Mouse (Mus musculus) large intestine, adult 2 months (tissue): ENCODE data around the gene Hltf. TPM values are rescaled to one million over a fixed set of nuclear protein-coding genes. Genes with fewer than 3 reads are reported as not detected.
"Not testable (repeated sequence)": the region's sequence is repeated elsewhere in the genome, so short reads cannot be mapped to it uniquely, and the experiment has no call there.

Experiments used
- DNase-seq: peaks from one replicate; pipeline ENCODE4 v3.0.0-alpha.2; 2012; ENCODE audit warnings: low read depth, low spot score
- WGBS: fragments of 180-500 bp; shearing (Covaris S2); methylation state at CpG from one replicate; pipeline ENCODE4 v1.1.7; 2018; 5-methylcytosine and 5-hydroxymethylcytosine counted together
- polyA plus RNA-seq: library from polyadenylated mRNA; depleted of rRNA; stranded (reverse); fragments of >200 nt; gene quantifications from 2 replicates; pipeline ENCODE4 v1.2.3, GENCODE M21; 2012; rRNA removed

Hltf gene
- polyA plus RNA-seq = 2.3 and 3.8 TPM in 2 replicates

DNA sequence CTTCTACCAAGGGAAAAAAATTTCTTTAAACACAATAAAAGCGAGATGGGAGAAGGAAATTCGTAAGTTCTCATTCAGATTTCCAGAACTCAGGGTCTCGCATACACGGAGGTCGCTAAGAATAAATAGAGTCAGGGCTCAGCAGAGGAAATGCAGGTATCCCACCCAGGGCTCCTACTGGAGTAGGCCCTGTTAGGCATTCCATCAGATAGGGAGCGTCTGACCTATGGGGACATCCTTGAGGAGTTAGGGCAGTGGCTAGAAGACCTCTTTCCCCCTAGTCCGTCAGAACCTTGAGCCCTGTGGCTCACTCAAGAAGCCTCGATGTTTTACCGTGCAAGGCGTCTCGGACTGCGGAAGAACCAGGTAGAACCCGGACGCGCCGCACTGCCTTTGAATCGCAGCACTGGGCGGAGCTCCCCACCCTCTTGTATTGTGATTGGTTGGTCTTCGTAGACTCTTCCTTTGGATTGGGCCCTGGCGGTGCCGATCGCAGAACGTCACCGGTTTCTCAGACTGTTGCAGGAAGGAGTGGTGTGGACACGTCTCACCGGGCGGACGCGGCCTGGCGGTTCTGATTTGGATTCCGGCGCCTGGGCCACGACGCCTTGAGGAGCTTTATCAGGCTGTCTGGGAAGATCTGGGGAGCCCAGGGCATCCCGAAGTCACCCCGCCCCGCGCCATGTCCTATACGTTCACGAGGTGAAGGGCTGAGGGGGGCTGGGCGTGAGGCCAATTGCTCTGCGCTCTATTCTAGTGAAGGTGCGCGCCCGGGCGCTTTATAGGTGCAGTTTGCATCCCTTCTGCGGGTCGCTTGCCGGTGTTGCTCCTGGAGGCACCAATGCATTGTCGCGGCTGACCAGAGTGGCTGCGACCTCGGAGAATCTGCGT, at the start of gene Hltf:
Hltf (plus strand) TSS at position 506 of the 891 bp plus-strand sequence.
- DNase-seq = peak; percentile 90
- under 1% methylated on average over 53 of the region's 54 CpGs for WGBS

DNA sequence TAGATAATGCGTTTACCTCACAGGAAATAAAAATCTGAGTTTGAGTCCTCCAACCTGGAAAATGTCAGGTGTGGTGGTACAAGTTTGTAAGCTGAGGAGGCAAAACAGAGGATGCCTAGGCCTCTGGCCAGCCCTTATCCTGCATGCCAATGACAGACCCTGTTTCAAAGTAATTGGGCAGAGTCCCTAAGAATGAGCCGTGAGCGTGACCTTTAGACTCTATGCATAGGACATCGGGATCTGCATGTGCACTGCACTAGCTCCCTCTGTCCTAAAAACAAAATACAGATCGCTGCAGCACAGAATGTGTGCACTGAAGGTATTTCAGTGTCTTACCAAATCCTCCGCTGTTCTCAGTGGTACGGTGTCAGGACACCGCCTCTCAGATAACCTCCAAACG, 47.1 kb upstream of the Hltf start:
- 86% methylated on average over 9 of the region's 9 CpGs for WGBS
- DNase-seq = no peak

DNA sequence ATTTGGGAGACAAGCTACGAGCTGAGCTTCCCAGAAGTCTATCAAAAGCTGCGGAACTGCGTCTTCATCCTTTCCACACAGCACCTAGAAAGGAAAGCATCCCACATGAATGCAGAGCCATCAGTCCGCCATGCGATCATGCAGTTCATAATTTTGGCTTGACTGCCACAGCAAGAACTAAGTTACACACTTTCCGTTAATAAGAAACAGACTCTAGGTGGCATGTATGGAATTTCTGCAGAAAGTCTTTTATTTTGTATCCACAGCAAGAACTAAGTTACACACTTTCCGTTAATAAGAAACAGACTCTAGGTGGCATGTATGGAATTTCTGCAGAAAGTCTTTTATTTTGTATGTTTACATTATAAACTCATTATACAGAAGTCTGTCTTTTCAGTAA, 46.7 kb upstream of the Hltf start:
- not testable (repeated sequence) for DNase-seq
- WGBS = 91% methylated on average over 7 of the region's 7 CpGs

GRCm38 (mm10) chr3:20014454-20014853, 43.2 kb upstream of the Hltf start:
- DNase-seq = no peak
- WGBS = 94% methylated on average over 2 of the region's 2 CpGs

DNA sequence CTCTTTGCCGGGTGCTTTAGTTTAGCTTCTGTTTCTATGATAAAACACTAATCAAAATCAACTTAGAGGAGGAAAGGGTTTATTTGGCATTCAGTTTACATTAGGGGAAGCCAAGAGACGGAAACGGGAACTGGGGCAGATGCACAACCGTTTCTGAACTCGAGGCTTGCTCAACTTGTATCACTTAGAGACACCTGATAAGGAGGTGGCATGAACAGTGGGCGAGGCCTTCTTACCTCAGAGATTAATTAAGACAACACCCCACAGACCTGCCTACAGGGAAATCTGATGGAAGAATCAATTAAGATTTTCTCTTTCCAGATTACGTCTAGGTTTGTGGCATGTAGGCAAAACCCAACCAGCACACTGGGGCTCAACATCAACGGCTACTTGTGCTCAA, 39.5 kb upstream of the Hltf start:
- DNase-seq = no peak
- WGBS = 74% methylated on average over 8 of the region's 8 CpGs

- no peak for DNase-seq
- WGBS = 30% methylated on average over 1 of the region's 1 CpGs
Measured at GRCm38 (mm10) chr3:20023832-20024231, 33.8 kb upstream of the Hltf start.

- no peak for DNase-seq
Measured at GRCm38 (mm10) chr3:20026481-20026880, 31.1 kb upstream of the Hltf start.

GRCm38 (mm10) chr3:20026996-20027689, 30.5 kb upstream of the Hltf start:
- DNase-seq = no peak

DNA sequence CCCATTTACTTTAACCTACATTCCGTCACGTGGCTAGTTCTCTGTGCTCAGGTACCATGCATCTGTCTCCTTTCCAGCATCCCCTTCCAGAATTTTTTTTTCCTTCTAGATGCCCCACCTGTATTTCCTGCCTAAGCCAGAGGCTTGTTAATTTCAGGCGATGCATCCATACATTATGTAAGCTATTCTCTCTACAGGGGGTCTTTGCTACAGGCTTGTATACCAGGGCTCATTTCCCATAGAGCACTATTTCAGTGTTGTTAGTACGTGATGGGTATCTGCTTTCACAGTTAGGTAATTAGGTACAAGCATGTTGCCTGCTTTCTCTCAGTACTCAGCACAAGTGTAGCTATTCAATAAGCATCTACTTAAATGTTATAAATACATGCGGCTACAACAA, 29.8 kb upstream of the Hltf start:
- WGBS = 92% methylated on average over 5 of the region's 5 CpGs

More at GRCm38 (mm10) chr3:20026996-20027689, 30.5 kb upstream of the Hltf start:
- 87% methylated on average over 8 of the region's 8 CpGs for WGBS

GRCm38 (mm10) chr3:20028640-20029039, 29.0 kb upstream of the Hltf start:
- 91% methylated on average over 3 of the region's 3 CpGs for WGBS
- no peak for DNase-seq

More for the DNA sequence above, 29.8 kb upstream of the Hltf start:
- no peak for DNase-seq

DNA sequence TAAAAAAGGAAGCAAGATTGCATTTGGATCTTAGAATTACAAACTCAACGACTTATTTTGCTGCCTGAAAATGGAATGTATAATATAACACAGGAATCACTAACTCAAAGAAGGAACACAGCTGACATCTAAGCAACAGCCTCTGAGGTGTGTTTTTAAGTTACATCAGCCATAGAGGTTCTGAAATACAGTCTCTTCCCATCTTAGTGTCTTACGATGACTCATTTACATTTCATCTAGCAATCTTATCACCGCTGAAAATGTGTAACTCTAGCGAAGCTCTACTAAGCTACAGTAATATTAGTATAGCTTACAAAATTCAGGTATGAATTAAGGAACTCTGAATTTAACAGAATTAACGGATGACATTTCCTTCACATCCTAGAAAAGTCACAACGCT, 26.8 kb upstream of the Hltf start:
- 91% methylated on average over 6 of the region's 6 CpGs for WGBS
- DNase-seq = no peak

- WGBS = 7% methylated on average over 10 of the region's 10 CpGs
- no peak for DNase-seq
Measured at GRCm38 (mm10) chr3:20033761-20034718, 23.6 kb upstream of the Hltf start.

DNA sequence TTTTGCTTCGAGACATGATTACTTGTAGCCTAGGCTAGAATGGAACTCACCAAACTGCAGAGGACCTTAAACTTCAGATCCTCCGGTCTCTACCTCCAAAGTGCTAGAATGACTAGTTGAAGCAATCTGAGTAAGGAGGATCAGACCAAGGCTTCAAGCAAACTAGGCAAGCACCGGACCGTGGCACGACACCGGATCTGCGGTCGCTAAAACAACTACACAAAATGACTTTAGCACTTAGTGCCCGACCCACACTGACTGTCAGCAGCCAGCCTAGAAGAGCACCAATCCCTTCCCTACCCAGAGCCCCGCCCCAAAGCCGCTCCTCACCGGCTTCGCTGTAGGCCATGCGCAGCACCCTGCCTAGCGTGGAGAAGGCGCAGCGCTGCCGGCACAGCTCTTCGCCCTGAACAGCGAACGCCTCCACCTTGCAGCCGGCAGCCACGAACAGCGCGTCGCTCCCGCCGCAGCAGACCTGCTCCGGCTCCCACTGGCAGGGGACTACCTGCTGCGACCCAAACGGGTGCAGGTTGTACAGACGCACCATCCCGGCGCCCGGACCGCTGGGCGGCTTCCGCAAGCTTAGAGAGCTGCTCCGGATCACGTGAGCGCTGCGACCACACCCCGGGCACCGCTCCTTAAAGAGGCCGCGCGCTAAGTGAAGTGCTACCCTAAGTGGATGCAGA, 22.7 kb upstream of the Hltf start, which contains the start of gene Hps3:
Hps3 (minus strand) TSS at position 597 of the 686 bp plus-strand sequence.
- DNase-seq = peak; percentile 58
- under 1% methylated on average over 47 of the region's 47 CpGs for WGBS

GRCm38 (mm10) chr3:20036069-20036468, 21.5 kb upstream of the Hltf start:
- DNase-seq = no peak
- WGBS = 82% methylated on average over 4 of the region's 4 CpGs

DNA sequence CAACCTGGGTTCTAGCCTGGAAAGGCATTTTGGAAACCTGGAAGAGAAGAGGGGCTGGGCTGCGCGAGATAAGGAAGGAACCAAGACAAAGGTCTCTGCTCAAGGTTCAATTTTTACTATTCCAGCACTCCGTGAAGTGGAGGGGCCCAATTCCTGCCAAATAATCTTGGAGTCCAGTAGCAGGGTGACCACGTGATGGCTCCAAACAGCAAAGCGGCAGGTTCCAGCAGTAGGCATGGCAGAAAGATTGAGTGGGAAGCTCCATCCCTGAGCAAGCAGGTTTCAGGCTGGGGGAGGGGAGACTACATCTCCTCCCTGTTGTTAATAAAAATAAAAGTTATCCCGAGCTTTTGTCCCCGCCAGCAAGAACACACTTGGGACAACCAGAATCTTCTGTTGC, 16.1 kb upstream of the Hltf start:
- DNase-seq = not testable (repeated sequence)
- 88% methylated on average over 7 of the region's 7 CpGs for WGBS

DNA sequence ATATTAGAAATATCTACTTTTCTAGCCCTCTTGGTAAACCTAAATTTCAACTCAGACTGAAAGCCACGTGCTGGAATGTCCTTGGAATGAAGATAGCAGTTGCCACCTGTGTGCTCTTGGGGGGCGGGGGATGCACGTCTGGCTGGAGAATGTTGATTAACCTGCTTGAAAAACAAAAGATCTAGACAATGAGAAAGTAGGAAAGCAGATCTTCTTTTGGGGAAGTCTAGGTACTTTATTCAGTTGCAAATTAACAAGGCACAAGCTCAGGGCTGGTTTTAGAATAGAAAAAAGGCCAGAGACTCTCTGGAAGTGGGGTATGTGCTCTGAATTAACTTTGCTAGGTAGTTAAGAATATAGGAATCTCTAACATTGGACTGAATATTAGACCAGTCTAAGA, 12.9 kb upstream of the Hltf start:
- WGBS = 58% methylated on average over 3 of the region's 3 CpGs

GRCm38 (mm10) chr3:20058197-20058541, 558 bp downstream of the Hltf start:
- 0% methylated on average over 7 of the region's 9 CpGs for WGBS
- no peak for DNase-seq

More for the DNA sequence above, 12.9 kb upstream of the Hltf start:
- not testable (repeated sequence) for DNase-seq

DNA sequence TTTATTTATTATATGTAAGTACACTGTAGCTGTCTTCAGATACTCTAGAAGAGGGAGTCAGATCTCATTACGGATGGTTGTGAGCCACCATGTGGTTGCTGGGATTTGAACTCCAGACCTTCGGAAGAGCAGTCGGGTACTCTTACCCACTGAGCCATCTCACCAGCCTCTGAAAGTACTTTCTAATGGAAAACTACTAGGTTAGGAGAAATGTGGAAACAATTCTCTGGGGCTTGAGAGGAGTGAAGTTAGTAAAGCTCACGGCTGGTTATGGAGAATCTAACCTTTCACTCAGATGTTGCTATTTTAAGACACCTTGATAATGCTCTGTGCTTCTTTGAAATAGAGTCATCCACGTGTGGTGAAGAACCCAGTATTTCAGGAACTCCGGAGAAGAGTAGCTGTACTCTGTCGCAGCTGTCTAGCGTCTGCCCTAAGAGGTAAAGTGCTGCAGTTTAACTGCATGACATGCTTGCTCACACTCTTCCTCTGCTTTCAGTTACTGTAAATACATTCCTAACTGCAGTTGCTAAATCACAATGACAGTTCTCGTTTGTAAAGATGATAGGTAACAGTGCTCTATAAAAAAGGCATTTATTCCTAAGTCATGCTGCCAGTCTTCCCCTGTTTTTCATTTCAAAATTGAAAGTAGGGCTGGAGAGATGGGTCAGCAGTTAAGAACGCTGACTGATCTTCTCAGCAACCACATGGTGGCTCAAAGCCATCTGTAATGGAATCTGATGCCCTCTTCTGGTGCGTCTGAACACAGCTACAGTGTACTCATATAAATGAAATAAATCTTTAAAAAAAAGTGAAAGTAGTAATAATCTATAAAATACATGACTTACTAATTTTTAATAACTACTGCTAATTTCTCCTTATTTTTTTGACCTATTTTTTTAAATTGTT, 18.8 kb downstream of the Hltf start:
- no peak for DNase-seq
- 81% methylated on average over 11 of the region's 11 CpGs for WGBS
